ENCODE assay signal across 17 mouse cellular contexts in the genomic region with DNA sequence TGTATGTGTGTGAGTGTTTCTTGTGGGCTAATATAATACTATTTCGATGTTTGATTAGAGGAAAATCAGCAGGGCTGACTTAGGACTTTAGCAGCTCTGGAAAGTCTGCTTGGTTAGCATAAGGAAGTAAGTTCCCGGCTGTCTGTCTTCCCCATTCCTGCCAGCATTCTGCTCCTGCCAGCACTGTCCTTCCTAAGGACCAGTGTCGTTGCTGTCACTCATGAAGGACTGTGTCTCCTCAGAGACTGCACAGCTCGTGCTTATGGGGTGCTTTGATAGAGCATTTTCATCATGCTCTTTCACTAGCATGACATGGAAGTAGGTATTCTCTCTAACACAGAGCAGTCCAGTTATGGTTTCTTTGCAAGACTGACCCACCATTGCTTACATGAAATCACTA.
A peak's percentile ranks its signal among the peaks of the same experiment; 100 is the strongest.
DNase-seq lines count a peak whose midpoint lies in the region; ATAC-seq and TF ChIP-seq lines count a peak whose summit lies in the region.
"Had no signal": no experiment of that assay in that cellular context is flagged by ENCODE, and none has a peak within 500 bp of the region (broad histone marks: within the 10 kb centered on the region; RNA-seq: fewer than 3 reads in every experiment).

No protein-coding gene starts in this region.

- intact Hi-C loops in heart, postnatal 14 days (cut with DNase I) = no loop called here

- TF ChIP-seq EP300 in stomach, postnatal 0 days (optimal IDR thresholded peaks at IDR 0.05) = no peak

- peak; percentile 11 to 36 for DNase-seq in cerebellum, postnatal 10 days
- DNase-seq in cerebellum, adult 9-10 months = no peak
- no peak for DNase-seq in heart, postnatal 14 days
- no peak for DNase-seq in lung, embryonic 14.5 days
- no peak for DNase-seq in lung, postnatal 10 days
- DNase-seq in stomach, postnatal 0 days (ENCODE audit: low spot score) = no peak
- no peak for DNase-seq in embryo, embryonic 11 days
- DNase-seq: gastrocnemius, postnatal 14 days; kidney, postnatal 10 days; layer of hippocampus, postnatal 36 days; liver, postnatal 0 days; thymus, adult 2 months had no signal

- H3K4me2 ChIP-seq in heart, embryonic 16.5 days (ENCODE audit: low read depth, low read length) = peak overlapping the region; percentile 49
- peak overlapping the region; percentile 35; the same call in 1 of the 2 replicates for H3K4me2 ChIP-seq in lung, embryonic 14.5 days
- H3K4me2 ChIP-seq in stomach, postnatal 0 days (replicated peaks; ENCODE audit: low read depth) = peak overlapping the region; percentile 43
- H3K4me2 ChIP-seq: hindbrain, embryonic 12.5 days had no signal

- H3K9ac ChIP-seq in heart, embryonic 16.5 days (ENCODE audit: low read length) = peak overlapping the region; percentile 55
- no peak overlapping the region; the same call in 1 of the 2 replicates for H3K9ac ChIP-seq in lung, embryonic 14.5 days
- peak overlapping the region; percentile 48 for H3K9ac ChIP-seq in stomach, postnatal 0 days (ENCODE audit: low read length)
- H3K9ac ChIP-seq: hindbrain, embryonic 12.5 days; limb, embryonic 13.5 days; liver, postnatal 0 days had no signal

- no peak for TF ChIP-seq CTCF in lung, embryonic 14.5 days (IDR thresholded peaks at IDR 0.05; ENCODE audit: low read depth)
- TF ChIP-seq CTCF in stomach, postnatal 0 days (IDR thresholded peaks at IDR 0.05; ENCODE audit: low read depth) = no peak

- H3K9me3 ChIP-seq in heart, embryonic 16.5 days (replicated peaks; ENCODE audit: control insufficient read depth, low read length) = no peaks in the 10 kb centered on the region
- no peaks in the 10 kb centered on the region for H3K9me3 ChIP-seq in lung, embryonic 14.5 days (ENCODE audit: low read depth, low read length)
- no peaks in the 10 kb centered on the region for H3K9me3 ChIP-seq in stomach, postnatal 0 days (ENCODE audit: control insufficient read depth, low read length)
- H3K9me3 ChIP-seq: hindbrain, embryonic 12.5 days; limb, embryonic 13.5 days had no signal

- peaks cover 33% of the 10 kb centered on the region for H3K4me1 ChIP-seq in heart, embryonic 16.5 days (ENCODE audit: control insufficient read depth, insufficient read depth, low read length)
- peaks cover 8% of the 10 kb centered on the region; the same call in 1 of the 2 replicates for H3K4me1 ChIP-seq in lung, embryonic 14.5 days (ENCODE audit: insufficient read depth)
- H3K4me1 ChIP-seq in stomach, postnatal 0 days (replicated peaks; ENCODE audit: control insufficient read depth, insufficient read depth) = no peaks in the 10 kb centered on the region; the same call in 1 of the 2 replicates

- WGBS in heart, embryonic 16.5 days = 30% methylated on average over 4 of the region's 4 CpGs
- 55% methylated on average over 4 of the region's 4 CpGs for WGBS in lung, embryonic 14.5 days
- WGBS in stomach, postnatal 0 days = 44% methylated on average over 4 of the region's 4 CpGs

- no peaks in the 10 kb centered on the region for H3K36me3 ChIP-seq in heart, embryonic 16.5 days (ENCODE audit: control insufficient read depth, insufficient read depth)
- H3K36me3 ChIP-seq in lung, embryonic 14.5 days (ENCODE audit: insufficient read depth) = no peaks in the 10 kb centered on the region
- no peaks in the 10 kb centered on the region for H3K36me3 ChIP-seq in stomach, postnatal 0 days (ENCODE audit: control insufficient read depth, insufficient read depth, low read length)
- H3K36me3 ChIP-seq: hindbrain, embryonic 12.5 days; limb, embryonic 13.5 days had no signal

- peak overlapping the region; percentile 18; the same call in 1 of the 2 replicates for H3K4me3 ChIP-seq in heart, embryonic 16.5 days (ENCODE audit: low read length)
- no peak overlapping the region for H3K4me3 ChIP-seq in lung, embryonic 14.5 days (ENCODE audit: low read depth, low read length)
- peak overlapping the region; percentile 34 for H3K4me3 ChIP-seq in stomach, postnatal 0 days (ENCODE audit: low read depth, low read length)
- H3K4me3 ChIP-seq: hindbrain, embryonic 12.5 days; limb, embryonic 13.5 days had no signal

- ATAC-seq in heart, embryonic 16.5 days (replicated peaks; ENCODE audit: extremely low read depth, insufficient read depth, low FRiP score) = no peak
- no peak for ATAC-seq in lung, embryonic 14.5 days (ENCODE audit: insufficient read depth)
- no peak for ATAC-seq in stomach, postnatal 0 days (ENCODE audit: low FRiP score, low TSS enrichment)
- ATAC-seq: activated CD4-positive, CD25-positive, alpha-beta regulatory T cell, adult 4 months; liver, postnatal 0 days had no signal

- H3K27ac ChIP-seq in heart, embryonic 16.5 days (ENCODE audit: low read length) = peak overlapping the region; percentile 48
- H3K27ac ChIP-seq in lung, embryonic 14.5 days (ENCODE audit: low read depth) = no peak overlapping the region
- peak overlapping the region; percentile 72 for H3K27ac ChIP-seq in stomach, postnatal 0 days (replicated peaks)
- H3K27ac ChIP-seq: hindbrain, embryonic 12.5 days; limb, embryonic 13.5 days had no signal

- no peaks in the 10 kb centered on the region for H3K27me3 ChIP-seq in heart, embryonic 16.5 days (ENCODE audit: control insufficient read depth, insufficient read depth, low read length)
- no peaks in the 10 kb centered on the region for H3K27me3 ChIP-seq in lung, embryonic 14.5 days (ENCODE audit: insufficient read depth, low read length)
- H3K27me3 ChIP-seq in stomach, postnatal 0 days (ENCODE audit: control insufficient read depth, insufficient read depth, low read length) = no peaks in the 10 kb centered on the region
- H3K27me3 ChIP-seq: CH12.LX; hindbrain, embryonic 12.5 days; limb, embryonic 13.5 days had no signal

Comparison
In these comparisons a context has a peak if more than half of its experiments do, and no peak if none do; other contexts are left out.
1. DNase-seq: peak in cerebellum, postnatal 10 days (2 of 2); none in cerebellum, adult 9-10 months (single experiment), heart, postnatal 14 days (0 of 2), lung, embryonic 14.5 days (single experiment), lung, postnatal 10 days (single experiment), stomach, postnatal 0 days (single experiment) and embryo, embryonic 11 days (single experiment).
2. Peak in every context shown above with its lines, with median percentiles within 50 percentile points of each other: H3K4me2 ChIP-seq.